Mouse (Mus musculus): ENCODE measurements at regions not wholly inside any gene's neighbourhood (a gene's known extent, or its start where the extent isn't known, plus 50 kb on each side); places are given as distances from the start of the nearest gene placed in this dataset.

DNA sequence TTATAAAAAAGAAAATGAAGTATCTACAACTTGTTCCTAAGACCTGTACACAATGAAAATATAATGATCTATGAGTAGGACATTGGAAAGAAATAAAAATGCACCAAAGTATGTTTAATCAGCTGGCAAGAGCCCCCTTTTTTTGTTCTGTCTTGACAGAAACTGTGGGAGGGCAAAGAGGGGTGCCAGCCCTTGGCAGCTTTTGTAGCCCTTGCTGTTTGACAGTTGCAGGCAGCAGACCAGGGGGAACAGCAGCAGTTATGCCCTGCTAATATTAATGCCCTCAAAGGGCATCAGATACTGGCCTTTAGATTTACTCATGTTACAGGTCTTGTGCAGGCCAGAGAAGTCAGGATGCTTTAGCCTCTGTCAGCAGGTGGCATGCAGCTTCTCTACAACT lies 93.0 kb upstream of the Tram1l1 start:
- no peak overlapping the region for H3K4me2 ChIP-seq (ENCODE audit: low read depth)
- no peaks in the 10 kb centered on the region for H3K27me3 ChIP-seq (ENCODE audit: insufficient read depth, low read length)
- H3K9me3 ChIP-seq (ENCODE audit: low read length), result no peaks in the 10 kb centered on the region
- H3K36me3 ChIP-seq (ENCODE audit: insufficient read depth), result no peaks in the 10 kb centered on the region
- TF ChIP-seq CTCF (IDR thresholded peaks at IDR 0.05; ENCODE audit: low read depth), result no peak
- no peak overlapping the region for H3K9ac ChIP-seq
- ATAC-seq (no peak), DNase-seq (no peak)
- no peak overlapping the region for H3K4me3 ChIP-seq (ENCODE audit: low read depth, low read length)
- H3K4me1 ChIP-seq (ENCODE audit: insufficient read depth), result no peaks in the 10 kb centered on the region
- no peak overlapping the region for H3K27ac ChIP-seq (ENCODE audit: low read depth, low read length)

DNA sequence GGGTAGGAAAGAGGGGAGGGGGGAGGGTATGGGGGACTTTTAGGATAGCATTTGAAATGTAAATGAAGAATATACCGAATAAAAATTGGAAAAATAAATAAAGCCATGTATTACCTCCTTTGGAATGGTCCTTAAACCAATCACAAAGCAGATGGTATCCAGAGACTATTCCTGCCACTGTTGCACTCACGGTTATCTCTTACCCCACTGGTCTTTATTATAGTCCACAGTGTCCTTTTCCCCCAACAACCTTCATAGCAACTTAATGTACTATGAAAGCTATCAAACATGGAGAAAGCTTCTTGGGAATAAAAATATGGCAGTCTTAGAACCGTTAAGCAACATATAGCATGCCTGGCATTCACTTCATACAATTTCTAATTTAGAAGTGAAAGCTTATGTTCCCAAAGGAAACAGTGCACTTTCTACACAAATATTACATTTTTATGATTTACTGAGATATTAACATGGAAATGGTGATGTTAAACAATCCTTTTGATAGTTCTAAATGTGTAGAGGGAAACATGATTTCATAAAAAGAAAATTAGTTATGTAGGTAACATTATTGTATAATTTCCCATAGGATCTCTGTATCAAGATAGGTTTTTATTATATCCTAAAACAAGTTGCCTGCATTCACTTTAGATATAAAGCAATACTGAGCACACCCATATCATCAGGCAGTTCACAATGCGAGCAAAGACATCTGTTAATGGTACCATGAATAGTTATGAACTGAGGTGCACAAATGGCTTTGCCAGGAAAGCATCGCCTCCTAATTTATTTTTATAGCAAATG lies 79.5 kb upstream of the Tram1l1 start:
- Histone ChIP-seq H3K9me3 (ENCODE audit: low read length) (no peaks in the 10 kb centered on the region), H3K4me3 (ENCODE audit: low read depth, low read length) (no peak overlapping the region), H3K27me3 (ENCODE audit: insufficient read depth, low read length) (no peaks in the 10 kb centered on the region), H3K9ac (no peak overlapping the region), H3K4me1 (ENCODE audit: insufficient read depth) (no peaks in the 10 kb centered on the region), H3K4me2 (ENCODE audit: low read depth) (no peak overlapping the region), H3K27ac (ENCODE audit: low read depth, low read length) (no peak overlapping the region), H3K36me3 (ENCODE audit: insufficient read depth) (no peaks in the 10 kb centered on the region)
- TF ChIP-seq CTCF (IDR thresholded peaks at IDR 0.05; ENCODE audit: low read depth), result no peak
- ATAC-seq, result no peak
- WGBS, result 68% methylated on average over 5 of the region's 5 CpGs
- DNase-seq, result no peak

DNA sequence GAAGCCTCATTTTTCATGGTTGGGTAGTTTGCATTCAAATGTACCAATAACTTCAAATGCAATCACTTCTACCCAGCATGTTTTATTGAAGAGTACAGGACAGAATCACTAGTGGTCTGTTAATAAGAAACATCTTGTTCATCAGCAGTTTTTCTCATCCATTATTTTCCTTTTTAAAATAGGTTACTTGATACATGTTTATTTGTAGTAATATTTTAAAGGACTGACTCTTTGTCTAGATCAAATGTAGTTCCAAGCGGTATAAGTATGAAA lies 79.0 kb upstream of the Tram1l1 start:
- Histone ChIP-seq H3K9ac (no peak overlapping the region), H3K9me3 (ENCODE audit: low read length) (no peaks in the 10 kb centered on the region), H3K27ac (ENCODE audit: low read depth, low read length) (no peak overlapping the region), H3K4me2 (ENCODE audit: low read depth) (no peak overlapping the region), H3K4me3 (ENCODE audit: low read depth, low read length) (no peak overlapping the region), H3K36me3 (ENCODE audit: insufficient read depth) (no peaks in the 10 kb centered on the region), H3K27me3 (ENCODE audit: insufficient read depth, low read length) (no peaks in the 10 kb centered on the region), H3K4me1 (ENCODE audit: insufficient read depth) (no peaks in the 10 kb centered on the region)
- 99% methylated on average over 1 of the region's 1 CpGs for WGBS
- DNase-seq, result no peak
- TF ChIP-seq CTCF (IDR thresholded peaks at IDR 0.05; ENCODE audit: low read depth), result no peak
- ATAC-seq, result no peak

DNA sequence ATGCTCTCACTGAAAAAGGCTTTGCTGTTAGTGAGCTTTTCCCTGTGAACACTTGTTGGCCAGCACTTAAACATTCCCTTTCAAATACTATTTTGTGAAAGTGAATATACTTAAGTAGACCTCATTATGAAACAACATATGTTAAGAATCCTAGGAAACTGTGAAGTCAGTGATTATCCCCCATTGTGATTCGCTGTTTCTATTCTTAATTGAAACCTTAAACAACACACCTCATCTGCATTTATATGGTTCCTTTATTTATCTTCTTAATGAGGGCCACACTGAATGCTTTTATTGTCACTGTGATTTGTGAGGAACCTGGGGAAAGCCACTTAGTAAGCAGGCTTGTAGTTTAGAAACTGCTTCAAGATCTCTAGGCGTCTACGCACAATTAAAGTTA lies 58.5 kb upstream of the Tram1l1 start:
- Histone ChIP-seq H3K36me3 (ENCODE audit: insufficient read depth) (no peaks in the 10 kb centered on the region), H3K4me2 (ENCODE audit: low read depth) (no peak overlapping the region), H3K9me3 (ENCODE audit: low read length) (no peaks in the 10 kb centered on the region), H3K27ac (ENCODE audit: low read depth, low read length) (no peak overlapping the region), H3K9ac (no peak overlapping the region), H3K27me3 (ENCODE audit: insufficient read depth, low read length) (no peaks in the 10 kb centered on the region), H3K4me1 (ENCODE audit: insufficient read depth) (no peaks in the 10 kb centered on the region), H3K4me3 (ENCODE audit: low read depth, low read length) (no peak overlapping the region)
- DNase-seq, result no peak
- no peak for TF ChIP-seq CTCF (IDR thresholded peaks at IDR 0.05; ENCODE audit: low read depth)
- 18% methylated on average over 3 of the region's 3 CpGs for WGBS
- ATAC-seq, result no peak

DNA sequence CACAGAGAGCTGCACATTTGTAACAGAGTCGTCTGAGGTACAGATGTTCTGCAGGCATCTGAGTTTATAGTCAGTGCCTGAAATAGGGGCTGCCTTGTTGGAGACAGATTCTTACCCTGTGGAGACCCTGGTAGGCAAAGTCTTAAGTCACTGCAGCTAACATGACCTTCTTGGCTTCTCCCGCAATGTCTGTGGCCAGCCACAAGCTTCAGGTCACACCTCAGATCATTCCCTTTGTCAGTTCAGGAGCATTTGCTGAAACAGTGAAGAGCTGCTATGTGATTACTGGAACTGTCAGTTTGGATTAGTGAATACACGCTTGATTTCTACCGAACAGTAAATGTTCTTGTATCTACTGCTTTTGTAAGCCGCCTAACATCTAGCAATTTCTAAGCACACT lies 53.8 kb upstream of the Tram1l1 start:
- Histone ChIP-seq H3K9me3 (ENCODE audit: low read length) (no peaks in the 10 kb centered on the region), H3K27me3 (ENCODE audit: insufficient read depth, low read length) (no peaks in the 10 kb centered on the region), H3K9ac (no peak overlapping the region), H3K36me3 (ENCODE audit: insufficient read depth) (no peaks in the 10 kb centered on the region), H3K4me2 (ENCODE audit: low read depth) (no peak overlapping the region), H3K4me3 (ENCODE audit: low read depth, low read length) (no peak overlapping the region), H3K4me1 (ENCODE audit: insufficient read depth) (no peaks in the 10 kb centered on the region), H3K27ac (ENCODE audit: low read depth, low read length) (no peak overlapping the region)
- WGBS, result 30% methylated on average over 5 of the region's 5 CpGs
- ATAC-seq (no peak; the same call in 1 of the 2 replicates), DNase-seq (no peak)
- TF ChIP-seq CTCF (IDR thresholded peaks at IDR 0.05; ENCODE audit: low read depth), result no peak

DNA sequence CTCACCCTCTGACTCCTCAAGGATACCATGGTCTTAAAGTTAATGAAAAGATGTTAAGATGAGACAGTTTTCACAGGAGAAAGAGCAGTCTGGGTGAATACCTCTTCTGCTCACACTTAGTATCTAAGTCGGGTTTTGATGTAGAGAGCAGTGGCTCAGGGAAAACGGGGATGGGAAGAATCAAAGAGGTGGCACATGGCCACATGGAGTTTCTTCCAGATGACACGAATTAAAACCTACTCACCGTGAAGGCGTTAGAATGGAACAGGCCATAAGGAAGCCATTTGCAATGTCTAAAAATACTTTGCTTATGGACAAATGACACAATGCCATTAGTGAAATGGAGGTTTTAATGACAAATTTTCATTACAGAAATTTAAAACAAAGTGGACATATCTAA lies 50.1 kb upstream of the Tram1l1 start:
- Histone ChIP-seq H3K27ac (ENCODE audit: low read depth, low read length) (no peak overlapping the region), H3K36me3 (ENCODE audit: insufficient read depth) (no peaks in the 10 kb centered on the region), H3K27me3 (ENCODE audit: insufficient read depth, low read length) (no peaks in the 10 kb centered on the region), H3K9me3 (ENCODE audit: low read length) (no peaks in the 10 kb centered on the region), H3K4me2 (ENCODE audit: low read depth) (no peak overlapping the region), H3K4me1 (ENCODE audit: insufficient read depth) (no peaks in the 10 kb centered on the region), H3K9ac (no peak overlapping the region), H3K4me3 (ENCODE audit: low read depth, low read length) (no peak overlapping the region)
- no peak for ATAC-seq
- WGBS, result 44% methylated on average over 5 of the region's 5 CpGs
- no peak for DNase-seq
- TF ChIP-seq CTCF (IDR thresholded peaks at IDR 0.05; ENCODE audit: low read depth), result no peak
